19 mouse cellular contexts compared by ENCODE assay signal in the genomic region with DNA sequence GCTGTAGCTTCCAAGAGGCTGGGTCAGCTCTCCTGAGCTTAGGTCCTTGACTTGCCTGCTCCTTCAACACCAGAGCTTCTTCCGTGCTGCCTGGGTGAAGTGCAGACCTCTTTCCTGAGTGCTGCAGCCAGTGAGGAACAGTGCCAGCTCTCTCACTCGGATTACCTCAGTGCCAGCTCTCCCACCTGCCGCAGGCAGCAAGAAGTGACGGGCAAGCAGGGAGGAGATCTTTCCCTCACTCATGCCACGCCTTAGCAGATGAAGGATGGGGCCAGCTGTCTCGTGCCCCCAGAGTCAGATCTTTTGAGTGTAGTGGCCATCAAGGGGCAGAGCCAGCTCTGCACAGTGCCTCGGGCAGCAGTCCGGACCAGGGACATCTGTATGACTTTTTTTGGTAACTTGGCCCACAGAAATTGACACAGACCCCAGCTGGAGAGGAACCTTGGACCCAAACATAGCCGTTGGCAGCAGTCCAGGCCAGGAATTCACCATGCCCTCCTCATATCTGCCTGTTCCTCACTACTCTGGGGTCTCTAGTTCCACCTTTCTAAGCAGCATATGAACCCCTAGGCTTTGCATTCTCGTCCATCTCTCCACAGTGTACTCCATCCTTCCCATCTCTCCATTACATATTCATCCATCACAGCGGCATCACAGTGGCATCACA.
DNase-seq lines count a peak whose midpoint lies in the region; ATAC-seq and TF ChIP-seq lines count a peak whose summit lies in the region.
"Had no signal": no experiment of that assay in that cellular context is flagged by ENCODE, and none has a peak within 500 bp of the region (broad histone marks: within the 10 kb centered on the region; RNA-seq: fewer than 3 reads in every experiment).

No protein-coding gene starts in this region.

- no peak for TF ChIP-seq EP300 in liver, postnatal 0 days (IDR thresholded peaks at IDR 0.05; ENCODE audit: low read depth)

- H3K27ac ChIP-seq in lung, embryonic 16.5 days (ENCODE audit: low read length): no peak overlapping the region
- H3K27ac ChIP-seq in liver, postnatal 0 days (ENCODE audit: low read depth): no peak overlapping the region
- no peak overlapping the region for H3K27ac ChIP-seq in forebrain, embryonic 15.5 days (replicated peaks)
- H3K27ac ChIP-seq: embryonic facial prominence, embryonic 10.5 days; forebrain, embryonic 13.5 days; limb, embryonic 15.5 days; macrophage had no signal

- no peaks in the 10 kb centered on the region for H3K27me3 ChIP-seq in lung, embryonic 16.5 days (ENCODE audit: control insufficient read depth, insufficient read depth, low read depth, low read length)
- no peaks in the 10 kb centered on the region for H3K27me3 ChIP-seq in liver, postnatal 0 days (ENCODE audit: insufficient read depth, low read length)
- no peaks in the 10 kb centered on the region for H3K27me3 ChIP-seq in forebrain, embryonic 15.5 days
- H3K27me3 ChIP-seq: forebrain, embryonic 13.5 days; limb, embryonic 15.5 days; Patski had no signal

- H3K4me2 ChIP-seq in lung, embryonic 16.5 days (ENCODE audit: low read depth, low read length): no peak overlapping the region
- no peak overlapping the region for H3K4me2 ChIP-seq in liver, postnatal 0 days (ENCODE audit: low read depth, low read length)
- H3K4me2 ChIP-seq in forebrain, embryonic 15.5 days (replicated peaks): no peak overlapping the region
- H3K4me2 ChIP-seq: forebrain, embryonic 13.5 days; heart, embryonic 11.5 days; limb, embryonic 15.5 days had no signal

- TF ChIP-seq CTCF in liver, postnatal 0 days (IDR thresholded peaks at IDR 0.05; ENCODE audit: low read depth): no peak

- no peaks in the 10 kb centered on the region for H3K36me3 ChIP-seq in lung, embryonic 16.5 days (ENCODE audit: control insufficient read depth, insufficient read depth, low read length)
- H3K36me3 ChIP-seq in liver, postnatal 0 days (replicated peaks; ENCODE audit: insufficient read depth, low read length): no peaks in the 10 kb centered on the region
- no peaks in the 10 kb centered on the region for H3K36me3 ChIP-seq in forebrain, embryonic 15.5 days
- H3K36me3 ChIP-seq: embryonic facial prominence, embryonic 10.5 days; limb, embryonic 15.5 days had no signal

- 68% methylated on average over 11 of the region's 11 CpGs for WGBS in lung, embryonic 16.5 days
- WGBS in liver, postnatal 0 days (ENCODE audit: insufficient replicate concordance): 70% methylated on average over 11 of the region's 11 CpGs
- WGBS in forebrain, embryonic 15.5 days: 78% methylated on average over 11 of the region's 11 CpGs

- H3K9me3 ChIP-seq in lung, embryonic 16.5 days (ENCODE audit: control insufficient read depth, low read length): no peaks in the 10 kb centered on the region
- H3K9me3 ChIP-seq in liver, postnatal 0 days (ENCODE audit: low read length): no peaks in the 10 kb centered on the region
- H3K9me3 ChIP-seq in forebrain, embryonic 15.5 days: no peaks in the 10 kb centered on the region
- H3K9me3 ChIP-seq: embryonic facial prominence, embryonic 10.5 days; forebrain, embryonic 13.5 days; limb, embryonic 15.5 days had no signal

- no peak overlapping the region for H3K4me3 ChIP-seq in lung, embryonic 16.5 days (ENCODE audit: low read length)
- H3K4me3 ChIP-seq in liver, postnatal 0 days (ENCODE audit: low read depth, low read length): no peak overlapping the region
- H3K4me3 ChIP-seq in forebrain, embryonic 15.5 days: no peak overlapping the region
- H3K4me3 ChIP-seq: embryonic facial prominence, embryonic 10.5 days; forebrain, embryonic 13.5 days; limb, embryonic 15.5 days had no signal

- no peak overlapping the region for H3K9ac ChIP-seq in lung, embryonic 16.5 days (ENCODE audit: low read length)
- no peak overlapping the region for H3K9ac ChIP-seq in liver, postnatal 0 days (replicated peaks)
- H3K9ac ChIP-seq in forebrain, embryonic 15.5 days (replicated peaks): no peak overlapping the region
- H3K9ac ChIP-seq: forebrain, embryonic 13.5 days; limb, embryonic 15.5 days had no signal

- ATAC-seq in lung, embryonic 16.5 days (ENCODE audit: low read depth): peak; percentile 36; the same call in 1 of the 2 replicates
- no peak for ATAC-seq in liver, postnatal 0 days
- ATAC-seq in forebrain, embryonic 15.5 days (replicated peaks): no peak
- ATAC-seq: activated CD4-positive, CD25-positive, alpha-beta regulatory T cell, adult 4 months; forebrain, embryonic 13.5 days; hindbrain, embryonic 16.5 days; midbrain, embryonic 16.5 days; Patski had no signal

- no peaks in the 10 kb centered on the region for H3K4me1 ChIP-seq in lung, embryonic 16.5 days (replicated peaks; ENCODE audit: control insufficient read depth, insufficient read depth, low read length)
- H3K4me1 ChIP-seq in liver, postnatal 0 days (ENCODE audit: insufficient read depth): no peaks in the 10 kb centered on the region
- H3K4me1 ChIP-seq in forebrain, embryonic 15.5 days: 0 out of 2 replicates have a peak, but pooled peaks cover 2% of the 10 kb centered on the region
- H3K4me1 ChIP-seq: embryonic facial prominence, embryonic 10.5 days; limb, embryonic 15.5 days had no signal

- no peak for DNase-seq in lung, postnatal 36 days
- peak; percentile 90 for DNase-seq in brain, adult 2 months (ENCODE audit: low read depth, low spot score)
- DNase-seq in cerebellum, adult 11-12 months: peak; percentile 85
- peak; percentile 81 to 85 for DNase-seq in cerebellum, postnatal 25 days
- no peak for DNase-seq in liver, postnatal 0 days
- DNase-seq: gastrocnemius, postnatal 36 days; kidney, adult 18-20 months; right cerebral cortex, postnatal 14 days had no signal

Comparison
In these comparisons a context has a peak if more than half of its experiments do, and no peak if none do; other contexts are left out.
1. DNase-seq: peak in brain, adult 2 months (single experiment), cerebellum, adult 11-12 months (single experiment) and cerebellum, postnatal 25 days (2 of 2); none in lung, postnatal 36 days (single experiment) and liver, postnatal 0 days (single experiment).